Mouse (Mus musculus) heart, embryonic 16.5 days (tissue): ENCODE data around the gene Apoh. TPM values are rescaled to one million over a fixed set of nuclear protein-coding genes. Genes with fewer than 3 reads are reported as not detected.

Source experiments
- ATAC-seq: fragments of 200-750 bp; cut with Nextera tagmentation; replicated peaks from 2 replicates; pipeline ENCODE4 v1.8.0; 2017; ENCODE audit warnings: moderate number of reproducible peaks; ENCODE audit not compliant: insufficient read depth, low FRiP score; ENCODE audit errors: extremely low read depth
- H3K27ac ChIP-seq: fragments of 300-500 bp; sonication (generic); 2 replicates; pipeline ENCODE4 v1.5.1; 2014; ENCODE audit warnings: mild to moderate bottlenecking, low read length, control low read depth, moderate library complexity
- H3K27me3 ChIP-seq: fragments of 300-500 bp; sonication (generic); 2 replicates; pipeline ENCODE4 v1.6.1; 2014; ENCODE audit warnings: low read length, mixed read lengths; ENCODE audit not compliant: control insufficient read depth, insufficient read depth
- H3K36me3 ChIP-seq: fragments of 300-500 bp; sonication (generic); 2 replicates; pipeline ENCODE4 v1.6.1; 2014; ENCODE audit not compliant: control insufficient read depth, insufficient read depth
- H3K4me1 ChIP-seq: fragments of 300-500 bp; sonication (generic); 2 replicates; pipeline ENCODE4 v1.6.1; 2014; ENCODE audit warnings: low read length, mixed read lengths; ENCODE audit not compliant: control insufficient read depth, insufficient read depth
- H3K4me2 ChIP-seq: fragments of 300-500 bp; sonication (generic); 2 replicates; pipeline ENCODE4 v1.6.1; 2014; ENCODE audit warnings: low read depth, mild to moderate bottlenecking, control low read depth, low read length
- H3K4me3 ChIP-seq: fragments of 300-500 bp; sonication (generic); 2 replicates; pipeline ENCODE4 v1.5.1; 2014; ENCODE audit warnings: mild to moderate bottlenecking, control low read depth, low read length
- H3K9ac ChIP-seq: fragments of 300-500 bp; sonication (generic); 2 replicates; pipeline ENCODE4 v1.6.1; 2014; ENCODE audit warnings: low read length, control low read depth
- H3K9me3 ChIP-seq: fragments of 300-500 bp; sonication (generic); replicated peaks from 2 replicates; pipeline ENCODE4 v1.6.1; 2016; ENCODE audit warnings: low read length; ENCODE audit not compliant: control insufficient read depth
- WGBS: fragments of 180-500 bp; shearing (Covaris S2); extraction: QIAGEN DNeasy Blood & Tissue Kit; methylation state at CpG from one replicate; pipeline ENCODE4 v1.1.7; 2014; 5-methylcytosine and 5-hydroxymethylcytosine counted together
- polyA plus RNA-seq: library from polyadenylated mRNA; unstranded; fragments of >200 nt; fragmentation: Nextera tagmentation; extraction: Ambion mirVana; gene quantifications from 2 replicates; pipeline ENCODE4 v1.2.1, GENCODE M21; 2015

Apoh gene
- polyA plus RNA-seq, 1 experiment from 2014 or later, result 0.66 TPM

DNA sequence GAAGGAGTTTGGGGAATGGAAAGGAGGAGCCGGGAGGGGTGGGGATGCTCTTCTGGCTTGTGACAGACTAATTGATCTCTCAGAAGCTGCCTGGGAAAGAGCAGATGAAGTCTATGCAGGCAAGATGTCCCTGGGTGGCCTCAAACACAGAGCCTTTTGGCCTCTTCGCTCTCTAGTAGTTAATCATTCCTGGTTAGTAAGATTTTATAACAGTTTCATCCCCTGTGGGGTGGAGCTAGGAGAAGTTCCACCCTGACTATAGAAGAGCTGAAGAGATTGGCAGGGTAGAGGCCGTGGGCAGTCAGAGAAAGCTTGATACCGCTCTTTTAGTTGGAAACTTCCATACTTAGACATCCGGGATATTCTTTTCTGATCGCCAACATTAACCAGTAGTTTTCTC, 15.8 kb downstream of the Apoh start:
- no peaks in the 10 kb centered on the region for H3K9me3 ChIP-seq
- H3K4me3 ChIP-seq, result no peak overlapping the region
- H3K36me3 ChIP-seq, result no peaks in the 10 kb centered on the region
- H3K4me1 ChIP-seq, result no peaks in the 10 kb centered on the region
- no peak for ATAC-seq
- H3K4me2 ChIP-seq, result no peak overlapping the region
- H3K9ac ChIP-seq, result no peak overlapping the region
- no peaks in the 10 kb centered on the region for H3K27me3 ChIP-seq
- no peak overlapping the region for H3K27ac ChIP-seq
- WGBS, result 84% methylated on average over 6 of the region's 6 CpGs

DNA sequence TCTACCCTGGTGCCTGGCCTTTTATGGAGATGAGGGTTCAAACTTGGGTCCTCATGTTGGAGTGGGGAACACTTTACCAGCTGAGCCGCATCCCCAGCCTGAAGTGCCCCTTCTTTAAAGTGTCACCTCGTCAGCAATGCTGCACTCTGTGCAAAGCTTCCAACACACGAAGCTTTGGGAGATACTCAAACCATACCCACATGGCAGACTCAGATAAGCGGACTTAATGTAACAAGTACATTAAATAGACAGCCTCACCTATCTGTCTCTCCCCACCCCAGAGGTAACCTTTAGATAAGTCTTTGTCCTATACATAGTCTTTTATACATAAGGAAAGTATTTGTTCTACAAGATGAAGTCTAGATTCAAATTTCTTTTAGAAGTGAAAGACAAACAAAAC, 17.8 kb downstream of the Apoh start:
- no peaks in the 10 kb centered on the region for H3K27me3 ChIP-seq
- H3K9me3 ChIP-seq, result no peaks in the 10 kb centered on the region
- no peak overlapping the region for H3K9ac ChIP-seq
- H3K4me2 ChIP-seq, result no peak overlapping the region
- H3K4me3 ChIP-seq, result no peak overlapping the region
- peaks cover 5% of the 10 kb centered on the region; the same call in 1 of the 2 replicates for H3K4me1 ChIP-seq
- ATAC-seq, result no peak
- no peaks in the 10 kb centered on the region for H3K36me3 ChIP-seq
- 51% methylated on average over 4 of the region's 4 CpGs for WGBS
- no peak overlapping the region for H3K27ac ChIP-seq

- peaks cover 5% of the 10 kb centered on the region; the same call in 1 of the 2 replicates for H3K4me1 ChIP-seq
- WGBS, result 89% methylated on average over 5 of the region's 5 CpGs
- H3K4me3 ChIP-seq, result no peak overlapping the region
- H3K4me2 ChIP-seq, result no peak overlapping the region
- no peak overlapping the region for H3K27ac ChIP-seq
- no peaks in the 10 kb centered on the region for H3K9me3 ChIP-seq
- H3K9ac ChIP-seq, result no peak overlapping the region
- H3K27me3 ChIP-seq, result no peaks in the 10 kb centered on the region
- no peak for ATAC-seq
- H3K36me3 ChIP-seq, result no peaks in the 10 kb centered on the region
Observed at GRCm38 (mm10) chr11:108362965-108363364, 19.8 kb downstream of the Apoh start.

DNA sequence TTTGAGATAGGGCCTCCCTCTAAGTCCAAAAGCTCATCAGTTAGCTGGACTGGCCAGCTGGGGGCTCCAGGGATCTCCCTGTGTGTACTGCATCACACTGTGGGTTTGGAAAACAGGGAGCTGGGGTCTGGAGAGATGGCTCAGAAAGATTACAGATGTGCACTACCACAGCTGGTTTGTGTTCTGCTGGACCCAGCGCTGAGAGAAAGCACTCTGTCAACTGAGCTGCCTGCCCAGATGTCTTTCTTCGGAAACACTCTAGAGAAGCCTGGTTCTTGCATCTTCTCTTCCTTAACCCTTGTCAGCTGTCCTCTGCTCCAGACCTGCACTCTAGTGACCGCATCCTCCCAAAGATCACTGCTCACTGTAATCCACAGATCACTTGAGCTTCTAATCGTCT, 20.8 kb downstream of the Apoh start:
- no peak overlapping the region for H3K27ac ChIP-seq
- no peaks in the 10 kb centered on the region for H3K9me3 ChIP-seq
- no peak overlapping the region for H3K4me3 ChIP-seq
- ATAC-seq, result no peak
- no peak overlapping the region for H3K9ac ChIP-seq
- H3K27me3 ChIP-seq, result no peaks in the 10 kb centered on the region
- H3K4me1 ChIP-seq, result peaks cover 5% of the 10 kb centered on the region; the same call in 1 of the 2 replicates
- H3K36me3 ChIP-seq, result no peaks in the 10 kb centered on the region
- 54% methylated on average over 4 of the region's 4 CpGs for WGBS
- H3K4me2 ChIP-seq, result no peak overlapping the region

DNA sequence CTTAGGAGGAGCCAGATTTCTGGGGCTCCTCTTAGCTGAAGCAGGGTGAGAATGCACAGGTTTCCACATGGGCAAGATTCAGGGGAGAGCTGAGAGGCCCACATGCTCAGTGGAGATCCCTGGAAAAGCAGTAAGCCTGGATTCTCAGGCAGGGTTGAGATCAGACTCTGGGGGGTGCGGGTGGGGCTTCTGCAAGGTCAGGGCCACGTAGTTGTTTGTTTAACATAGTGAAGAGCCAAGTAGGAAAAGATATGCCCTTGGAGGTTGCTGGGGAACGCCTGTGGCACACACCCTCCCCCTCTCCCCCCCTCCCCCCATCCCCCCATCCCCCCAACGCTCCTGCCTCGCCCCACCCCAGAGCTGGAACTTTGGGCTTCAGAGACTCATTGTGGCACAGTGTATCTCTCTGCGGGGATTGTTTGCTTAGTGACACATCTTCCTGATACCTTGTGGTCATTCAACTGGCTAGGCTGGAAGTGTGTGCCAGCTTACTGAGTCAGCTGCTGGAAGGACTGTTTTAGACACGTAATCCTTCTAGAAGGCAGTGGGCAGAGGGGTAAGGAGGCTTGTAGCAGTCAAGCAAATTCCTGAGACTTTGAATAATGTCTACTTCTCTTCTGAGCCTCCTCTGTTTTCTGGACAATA, 21.9 kb downstream of the Apoh start:
- H3K4me2 ChIP-seq, result no peak overlapping the region
- 24% methylated on average over 6 of the region's 7 CpGs for WGBS

DNA sequence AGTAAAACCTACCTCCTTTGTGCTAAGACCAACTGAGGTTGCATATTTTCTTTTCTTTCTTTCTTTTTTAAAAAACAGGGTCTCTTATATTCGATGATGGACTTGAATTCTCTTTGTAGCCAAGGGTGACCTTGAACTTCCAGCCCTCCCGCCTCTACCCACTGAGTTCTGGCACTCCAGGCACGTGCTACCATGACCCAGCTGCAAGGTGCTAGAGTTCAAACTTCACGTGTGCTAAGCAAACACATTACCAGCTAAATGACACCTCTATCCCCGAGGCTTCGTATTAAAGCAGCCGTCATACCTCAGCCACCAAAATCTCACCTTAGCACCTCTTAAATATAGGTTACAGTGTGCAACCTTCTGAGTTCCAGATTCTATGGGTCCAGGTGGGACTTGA, 22.4 kb downstream of the Apoh start:
- H3K9me3 ChIP-seq, result no peaks in the 10 kb centered on the region
- H3K27me3 ChIP-seq, result no peaks in the 10 kb centered on the region
- H3K4me3 ChIP-seq, result no peak overlapping the region
- ATAC-seq, result no peak
- WGBS, result 64% methylated on average over 7 of the region's 7 CpGs
- H3K4me1 ChIP-seq, result peaks cover 5% of the 10 kb centered on the region; the same call in 1 of the 2 replicates
- H3K27ac ChIP-seq, result no peak overlapping the region
- H3K4me2 ChIP-seq, result no peak overlapping the region
- H3K9ac ChIP-seq, result no peak overlapping the region
- H3K36me3 ChIP-seq, result no peaks in the 10 kb centered on the region

More for the DNA sequence above, 21.9 kb downstream of the Apoh start:
- peaks cover 5% of the 10 kb centered on the region; the same call in 1 of the 2 replicates for H3K4me1 ChIP-seq
- no peak overlapping the region for H3K27ac ChIP-seq
- no peaks in the 10 kb centered on the region for H3K27me3 ChIP-seq
- no peaks in the 10 kb centered on the region for H3K36me3 ChIP-seq
- H3K9me3 ChIP-seq, result no peaks in the 10 kb centered on the region
- H3K9ac ChIP-seq, result no peak overlapping the region
- ATAC-seq, result no peak
- H3K4me3 ChIP-seq, result no peak overlapping the region

DNA sequence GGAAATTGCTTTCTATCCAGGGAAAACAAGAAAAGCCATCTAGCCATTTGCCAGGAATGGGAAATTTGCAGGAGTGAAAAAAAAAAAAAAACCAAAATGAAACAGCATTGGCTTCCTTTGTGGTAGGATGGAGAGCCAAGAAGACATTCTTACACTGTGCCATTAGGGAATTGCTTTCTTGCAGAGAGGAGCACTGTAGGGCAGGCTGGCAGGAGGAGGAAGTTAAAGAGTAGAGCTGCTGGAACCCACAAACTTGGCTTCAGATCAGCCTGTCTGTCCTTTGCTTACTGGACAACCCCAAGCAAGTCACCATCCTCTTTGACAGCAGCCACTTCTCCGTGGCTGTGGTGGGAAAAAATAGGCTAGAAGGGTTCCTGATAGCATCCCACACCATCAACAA, 23.9 kb downstream of the Apoh start:
- H3K9me3 ChIP-seq, result no peaks in the 10 kb centered on the region
- H3K4me1 ChIP-seq, result peaks cover 8% of the 10 kb centered on the region
- H3K27me3 ChIP-seq, result no peaks in the 10 kb centered on the region
- no peak overlapping the region for H3K9ac ChIP-seq
- H3K27ac ChIP-seq, result no peak overlapping the region
- no peak overlapping the region for H3K4me3 ChIP-seq
- WGBS, result 42% methylated on average over 1 of the region's 1 CpGs
- no peak for ATAC-seq
- H3K4me2 ChIP-seq, result no peak overlapping the region
- no peaks in the 10 kb centered on the region for H3K36me3 ChIP-seq

DNA sequence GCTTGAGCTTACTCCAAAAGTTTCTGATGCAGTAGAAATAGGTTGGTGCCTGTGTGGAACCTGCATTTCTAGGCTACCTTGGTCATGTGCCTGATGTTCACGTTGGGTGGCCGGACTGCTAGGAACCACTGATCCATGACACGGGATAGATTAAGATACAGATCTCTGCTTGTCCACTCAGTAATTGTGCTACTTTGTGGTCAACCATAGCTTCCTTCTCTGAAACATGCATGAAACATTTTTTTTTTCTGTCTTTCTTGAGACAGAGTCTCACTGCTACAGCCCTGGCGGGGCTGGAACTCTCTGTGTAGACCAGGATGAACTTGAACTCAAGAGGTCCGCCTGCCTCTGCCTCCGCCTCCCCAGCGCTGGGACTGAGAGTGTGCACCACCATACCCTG, 33.7 kb downstream of the Apoh start:
- no peak overlapping the region for H3K9ac ChIP-seq
- H3K4me2 ChIP-seq, result no peak overlapping the region
- no peak for ATAC-seq
- H3K4me3 ChIP-seq, result no peak overlapping the region
- 90% methylated on average over 7 of the region's 7 CpGs for WGBS
- H3K27ac ChIP-seq, result no peak overlapping the region
- H3K4me1 ChIP-seq, result peaks cover 8% of the 10 kb centered on the region
- no peaks in the 10 kb centered on the region for H3K36me3 ChIP-seq
- no peaks in the 10 kb centered on the region for H3K9me3 ChIP-seq
- H3K27me3 ChIP-seq, result no peaks in the 10 kb centered on the region

DNA sequence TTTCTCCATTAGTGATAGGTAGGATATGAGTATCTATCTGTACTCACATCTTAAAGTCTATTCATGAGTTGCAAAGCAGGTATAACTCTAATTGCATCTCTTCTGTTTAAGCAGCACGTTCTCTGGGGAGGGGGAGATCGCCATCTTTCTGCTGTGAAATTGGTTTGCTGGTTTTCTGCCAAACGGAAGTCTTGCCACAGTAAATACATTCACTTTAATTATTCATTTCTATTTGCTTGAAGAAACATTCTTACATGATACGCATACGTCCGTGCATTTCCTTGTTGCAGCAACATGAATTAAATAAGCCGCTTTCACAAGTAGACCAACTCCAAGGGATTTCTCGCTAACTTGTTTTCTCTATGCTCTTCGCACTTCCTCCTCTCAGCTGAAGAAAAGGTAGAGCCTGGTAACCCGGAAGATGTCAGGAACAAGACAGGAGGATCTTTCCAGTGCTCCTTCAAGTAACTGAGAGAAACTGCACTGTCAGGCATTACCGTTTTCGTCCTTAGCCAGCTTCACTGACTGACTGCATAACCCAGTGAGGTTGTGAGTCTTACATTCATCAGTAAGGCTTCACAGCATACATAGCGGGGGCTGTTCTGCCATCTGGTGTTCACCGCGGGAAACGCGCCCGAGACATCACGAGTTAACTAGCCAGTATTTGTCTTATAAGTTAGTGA, 34.7 kb downstream of the Apoh start:
- Histone ChIP-seq H3K4me2 (peak overlapping the region; percentile 15; the same call in 1 of the 2 replicates), H3K9ac (no peak overlapping the region), H3K9me3 (no peaks in the 10 kb centered on the region), H3K36me3 (no peaks in the 10 kb centered on the region), H3K27ac (no peak overlapping the region), H3K4me1 (0 out of 2 replicates have a peak, but pooled peaks cover 3% of the 10 kb centered on the region), H3K4me3 (no peak overlapping the region), H3K27me3 (no peaks in the 10 kb centered on the region)
- WGBS, result 39% methylated on average over 19 of the region's 19 CpGs
- peak; percentile 77 for ATAC-seq
